Mouse (Mus musculus) spleen, adult 2 months (tissue): Measurements from ENCODE around the gene 5730596B20Rik. TPM values are rescaled to one million over a fixed set of nuclear protein-coding genes. Genes with fewer than 3 reads are reported as not detected.

Experiments
- DNase-seq, 2 experiments: peaks; one replicate each; pipeline versions ENCODE4 v3.0.0 to v3.0.0-alpha.2; 2012 to 2021; ENCODE audit warnings: low spot score in 2 of 2, low read depth in 1 of 2
- H3K27ac ChIP-seq: fragments of 200-500 bp; 2 replicates; pipeline ENCODE4 v1.5.1; 2012; ENCODE audit warnings: low read length, inconsistent platforms; ENCODE audit not compliant: insufficient read depth
- H3K27me3 ChIP-seq: fragments of 200-500 bp; 2 replicates; pipeline ENCODE4 v1.6.1; 2012; ENCODE audit warnings: mild to moderate bottlenecking, moderate library complexity, low read length, inconsistent platforms; ENCODE audit not compliant: control insufficient read depth, insufficient read depth
- H3K36me3 ChIP-seq: fragments of 200-500 bp; 2 replicates; pipeline ENCODE4 v1.6.1; 2012; ENCODE audit warnings: mild to moderate bottlenecking, low read length, inconsistent platforms; ENCODE audit not compliant: control insufficient read depth, insufficient read depth
- H3K4me1 ChIP-seq: fragments of 200-500 bp; 2 replicates; pipeline ENCODE4 v1.6.1; 2011; ENCODE audit warnings: inconsistent platforms; ENCODE audit not compliant: control insufficient read depth, insufficient read depth, insufficient read length
- H3K4me3 ChIP-seq: fragments of 200-500 bp; 2 replicates; pipeline ENCODE4 v1.5.1; 2011; ENCODE audit warnings: mild to moderate bottlenecking, inconsistent platforms; ENCODE audit not compliant: insufficient read depth, insufficient read length; ENCODE audit errors: extremely low read depth
- CTCF ChIP-seq: fragments of 200-500 bp; IDR thresholded peaks from 2 replicates; pipeline ENCODE4 v1.5.1; 2011; ENCODE audit warnings: mild to moderate bottlenecking, inconsistent platforms; ENCODE audit not compliant: insufficient read depth, insufficient read length, insufficient replicate concordance; ENCODE audit errors: extremely low read depth
- POLR2A ChIP-seq: fragments of 200-500 bp; IDR thresholded peaks from 2 replicates; pipeline ENCODE4 v1.6.1; 2011; ENCODE audit warnings: low read depth, low read length, inconsistent platforms
- WGBS: fragments of 180-500 bp; shearing (Covaris S2); methylation state at CpG from one replicate; pipeline ENCODE4 v1.1.7; 2018; 5-methylcytosine and 5-hydroxymethylcytosine counted together
- polyA plus RNA-seq: library from polyadenylated mRNA; depleted of rRNA; stranded (reverse); fragments of >200 nt; gene quantifications from 2 replicates; pipeline ENCODE4 v1.2.3, GENCODE M21; 2012

5730596B20Rik gene
- polyA plus RNA-seq, 1 experiment: not detected

- Histone ChIP-seq H3K36me3 (no peaks in the 10 kb centered on the region), H3K27ac (no peak overlapping the region), H3K27me3 (no peaks in the 10 kb centered on the region; the same call in 1 of the 2 replicates), H3K4me3 (no peak overlapping the region), H3K4me1 (peaks cover under 1% of the 10 kb centered on the region)
- no peak for TF ChIP-seq POLR2A
- WGBS: 81% methylated on average over 10 of the region's 10 CpGs
- DNase-seq: no peak
Observed at GRCm38 (mm10) chr6:52197271-52197670, 20.0 kb downstream of the 5730596B20Rik start.

GRCm38 (mm10) chr6:52200073-52200750 is 22.9 kb downstream of the 5730596B20Rik start:
- 87% methylated on average over 30 of the region's 30 CpGs for WGBS
- Histone ChIP-seq H3K4me3 (no peak overlapping the region), H3K27me3 (peaks cover 1% of the 10 kb centered on the region; the same call in 1 of the 2 replicates), H3K27ac (0 out of 2 replicates have a peak overlapping the region, but pooled peaks have one; percentile 16), H3K4me1 (0 out of 2 replicates have a peak, but pooled peaks cover 2% of the 10 kb centered on the region), H3K36me3 (no peaks in the 10 kb centered on the region)
- no peak for DNase-seq
- TF ChIP-seq POLR2A: no peak
- no peak for TF ChIP-seq CTCF

- Histone ChIP-seq H3K27ac (no peak overlapping the region), H3K36me3 (no peaks in the 10 kb centered on the region), H3K4me1 (0 out of 2 replicates have a peak, but pooled peaks cover 2% of the 10 kb centered on the region), H3K27me3 (peaks cover 1% of the 10 kb centered on the region; the same call in 1 of the 2 replicates), H3K4me3 (no peak overlapping the region)
- TF ChIP-seq POLR2A (no peak), CTCF (no peak)
- DNase-seq: no peak
- 92% methylated on average over 10 of the region's 10 CpGs for WGBS
Observed at GRCm38 (mm10) chr6:52200751-52201250, 23.5 kb downstream of the 5730596B20Rik start.

- 0 out of 2 replicates have a peak, but pooled peaks cover 2% of the 10 kb centered on the region for H3K4me1 ChIP-seq
- no peaks in the 10 kb centered on the region for H3K36me3 ChIP-seq
- no peak overlapping the region for H3K4me3 ChIP-seq
- TF ChIP-seq CTCF (no peak), POLR2A (no peak)
- no peak for DNase-seq
- H3K27ac ChIP-seq: no peak overlapping the region
- H3K27me3 ChIP-seq: peaks cover 1% of the 10 kb centered on the region; the same call in 1 of the 2 replicates
- WGBS: 90% methylated on average over 1 of the region's 1 CpGs
Observed at GRCm38 (mm10) chr6:52201269-52201668, 24.0 kb downstream of the 5730596B20Rik start.

- 87% methylated on average over 22 of the region's 22 CpGs for WGBS
- Histone ChIP-seq H3K4me3 (peak overlapping the region; percentile 8), H3K27ac (no peak overlapping the region; the same call in 1 of the 2 replicates), H3K36me3 (no peaks in the 10 kb centered on the region), H3K27me3 (peaks cover 3% of the 10 kb centered on the region), H3K4me1 (0 out of 2 replicates have a peak, but pooled peaks cover 2% of the 10 kb centered on the region)
- TF ChIP-seq CTCF (no peak), POLR2A (no peak)
- no peak for DNase-seq
Observed at GRCm38 (mm10) chr6:52202362-52203120, 25.2 kb downstream of the 5730596B20Rik start.

GRCm38 (mm10) chr6:52203121-52203370 is 25.7 kb downstream of the 5730596B20Rik start:
- TF ChIP-seq POLR2A: no peak
- TF ChIP-seq CTCF: no peak
- peaks cover 3% of the 10 kb centered on the region for H3K27me3 ChIP-seq

More at GRCm38 (mm10) chr6:52203121-52203370, 25.7 kb downstream of the 5730596B20Rik start:
- H3K36me3 ChIP-seq: no peaks in the 10 kb centered on the region
- 87% methylated on average over 10 of the region's 10 CpGs for WGBS
- peak overlapping the region; percentile 8 for H3K4me3 ChIP-seq
- H3K4me1 ChIP-seq: 0 out of 2 replicates have a peak, but pooled peaks cover 2% of the 10 kb centered on the region
- no peak overlapping the region for H3K27ac ChIP-seq
- no peak for DNase-seq
